ENCODE assay signal across 35 mouse cellular contexts in genomic region chr6:94540090-94540489, GRCm38 (mm10).
"Had no signal": no experiment of that assay in that cellular context is flagged by ENCODE, and none has a peak within 500 bp of the region (broad histone marks: within the 10 kb centered on the region; RNA-seq: fewer than 3 reads in every experiment).

No protein-coding gene starts in this region.

- H3K27me3 ChIP-seq: heart, embryonic 12.5 days; heart, embryonic 13.5 days; heart, embryonic 15.5 days; hindbrain, embryonic 12.5 days; hindbrain, embryonic 13.5 days; hindbrain, embryonic 15.5 days; intestine, embryonic 15.5 days; kidney, embryonic 15.5 days had no signal

- H3K4me2 ChIP-seq: heart, embryonic 11.5 days; heart, embryonic 12.5 days; heart, embryonic 13.5 days; heart, embryonic 15.5 days; hindbrain, embryonic 12.5 days; hindbrain, embryonic 13.5 days; hindbrain, embryonic 14.5 days; hindbrain, embryonic 15.5 days; intestine, embryonic 15.5 days; kidney, embryonic 15.5 days had no signal

- DNase-seq: heart, postnatal 10 days; heart, postnatal 14 days; heart, postnatal 36 days; heart, postnatal 4 days; kidney, adult 11 months; kidney, adult 18-20 months; kidney, adult 2 months; kidney, adult 8-10 months; kidney, adult 9 months; kidney, postnatal 10 days; kidney, postnatal 14 days; kidney, postnatal 25 days; kidney, postnatal 36 days; kidney, postnatal 4 days; layer of hippocampus, adult 9-11 months; layer of hippocampus, postnatal 36 days had no signal

- H3K27ac ChIP-seq: heart, embryonic 10.5 days; heart, embryonic 13.5 days; heart, embryonic 15.5 days; hindbrain, embryonic 12.5 days; hindbrain, embryonic 13.5 days; hindbrain, embryonic 14.5 days; hindbrain, embryonic 15.5 days; hindbrain, postnatal 0 days; kidney, embryonic 15.5 days; kidney, postnatal 0 days; layer of hippocampus, adult 2 months had no signal

- ATAC-seq: hindbrain, embryonic 16.5 days; hindbrain, postnatal 0 days; inflammation-experienced regulatory T-cells, adult 6 months; intestine, embryonic 15.5 days; intestine, embryonic 16.5 days; intestine, postnatal 0 days had no signal

- H3K36me3 ChIP-seq: heart, embryonic 15.5 days; hindbrain, embryonic 10.5 days; hindbrain, embryonic 12.5 days; hindbrain, embryonic 13.5 days; hindbrain, embryonic 15.5 days; intestine, embryonic 15.5 days had no signal

- H3K4me3 ChIP-seq: heart, embryonic 10.5 days; heart, embryonic 12.5 days; heart, embryonic 13.5 days; heart, embryonic 15.5 days; hindbrain, embryonic 10.5 days; hindbrain, embryonic 12.5 days; hindbrain, embryonic 13.5 days; hindbrain, embryonic 15.5 days; intestine, embryonic 15.5 days; kidney, embryonic 15.5 days; layer of hippocampus, adult 2 months had no signal

- H3K9ac ChIP-seq: heart, embryonic 12.5 days; heart, embryonic 13.5 days; heart, embryonic 15.5 days; hindbrain, embryonic 12.5 days; hindbrain, embryonic 13.5 days; hindbrain, embryonic 14.5 days; hindbrain, embryonic 15.5 days; intestine, embryonic 15.5 days; kidney, embryonic 15.5 days had no signal

- H3K9me3 ChIP-seq: heart, embryonic 10.5 days; heart, embryonic 12.5 days; heart, embryonic 13.5 days; heart, embryonic 15.5 days; hindbrain, embryonic 10.5 days; hindbrain, embryonic 12.5 days; hindbrain, embryonic 13.5 days; hindbrain, embryonic 15.5 days; intestine, embryonic 15.5 days; kidney, embryonic 15.5 days had no signal

- H3K4me1 ChIP-seq: heart, embryonic 13.5 days; heart, embryonic 15.5 days; hindbrain, embryonic 13.5 days; hindbrain, embryonic 15.5 days had no signal
